Mouse (Mus musculus): ENCODE measurements around the gene Ndufs7. TPM values are rescaled to one million over a fixed set of nuclear protein-coding genes. Genes with fewer than 3 reads are reported as not detected.
"Not testable (repeated sequence)": the region's sequence is repeated elsewhere in the genome, so short reads cannot be mapped to it uniquely, and the experiment has no call there.

The Ndufs7 gene
- total RNA-seq, 2 experiments from 2014 or later, result 516 to 553 TPM

GRCm38 (mm10) chr10:80238306-80238705 is 10.6 kb upstream of the Ndufs7 start:
- intact Hi-C loops (cut with DNase I), result no loop called here
- DNase-seq, result no peak

DNA sequence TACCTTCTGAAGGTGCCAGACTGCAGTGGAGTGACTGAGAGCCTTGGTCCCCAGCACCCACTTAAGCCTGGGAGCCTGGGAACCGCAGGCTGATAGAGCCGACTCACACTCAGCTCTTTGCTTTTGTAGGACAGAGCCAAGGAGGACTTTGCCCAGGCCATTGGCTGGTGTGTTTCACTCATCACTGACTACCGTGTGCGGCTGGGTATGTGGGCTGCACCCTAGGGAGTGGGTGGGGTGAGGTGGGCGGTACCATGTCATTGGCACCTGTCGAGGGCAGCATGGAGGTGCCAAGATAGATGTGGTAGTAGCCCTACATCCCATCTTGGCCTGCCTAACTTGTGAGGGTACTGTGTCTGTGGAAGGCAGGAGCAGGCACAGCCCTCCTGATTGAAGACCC is 9.1 kb upstream of the Ndufs7 start:
- DNase-seq, result no peak
- intact Hi-C loops (cut with DNase I), result no loop called here

DNA sequence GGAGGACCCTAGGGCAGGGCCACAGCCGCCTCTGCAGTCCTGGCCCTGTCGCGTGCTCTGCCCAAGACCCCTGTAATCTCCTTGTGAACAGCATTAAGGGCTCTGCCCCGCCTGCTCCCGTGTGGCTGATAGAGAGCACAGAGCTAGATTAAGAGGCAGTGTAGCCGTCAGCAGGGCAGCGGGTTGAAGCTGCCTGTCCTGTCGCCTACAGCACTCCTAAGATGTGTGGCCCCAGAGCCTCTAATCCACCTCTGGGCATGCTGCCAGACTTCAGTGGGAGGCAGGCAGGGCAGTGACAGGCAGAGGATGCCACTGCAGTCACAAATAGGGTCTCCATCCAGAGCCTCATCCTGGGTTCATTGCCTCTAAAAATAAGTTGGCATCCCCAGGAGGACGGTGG is 6.8 kb upstream of the Ndufs7 start:
- intact Hi-C loops (cut with DNase I), result no loop called here
- DNase-seq, result no peak

GRCm38 (mm10) chr10:80242607-80243006 is 6.3 kb upstream of the Ndufs7 start:
- DNase-seq, result no peak
- intact Hi-C loops (cut with DNase I), result no loop called here

GRCm38 (mm10) chr10:80244791-80245399 is 4.0 kb upstream of the Ndufs7 start:
- no peak for DNase-seq

GRCm38 (mm10) chr10:80245600-80245999 is 3.3 kb upstream of the Ndufs7 start:
- peak; percentile 46 to 76 for DNase-seq
- intact Hi-C loops (cut with DNase I), result loop anchor here (1.0 kb wide), 2 partner anchors 46 to 70 kb away; no protein-coding TSS in a partner anchor

More at GRCm38 (mm10) chr10:80244791-80245399, 4.0 kb upstream of the Ndufs7 start:
- intact Hi-C loops (cut with DNase I), result loop anchor here (1.0 kb wide), 2 partner anchors 46 to 70 kb away; no protein-coding TSS in a partner anchor

DNA sequence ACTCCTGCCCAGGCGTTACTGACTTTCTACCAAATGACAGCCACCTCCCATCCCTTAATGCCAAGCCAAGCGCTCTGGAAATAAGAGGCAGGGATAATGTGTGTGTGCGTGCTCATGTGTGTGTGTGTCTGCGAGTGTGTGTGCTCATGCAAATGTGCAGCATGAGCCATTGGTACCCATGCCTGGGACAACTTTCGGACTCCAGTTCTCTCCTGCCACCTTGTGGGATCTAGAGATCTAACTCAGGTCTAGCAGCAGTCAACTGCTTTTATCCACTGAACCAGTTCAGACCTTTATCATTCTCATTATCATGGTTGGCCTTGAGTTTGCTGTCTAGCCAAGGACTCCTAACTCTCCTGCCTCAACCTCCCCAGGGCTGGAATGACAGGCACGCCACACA is 1.1 kb upstream of the Ndufs7 start:
- DNase-seq, result no peak
- intact Hi-C loops (cut with DNase I), result no loop called here

DNA sequence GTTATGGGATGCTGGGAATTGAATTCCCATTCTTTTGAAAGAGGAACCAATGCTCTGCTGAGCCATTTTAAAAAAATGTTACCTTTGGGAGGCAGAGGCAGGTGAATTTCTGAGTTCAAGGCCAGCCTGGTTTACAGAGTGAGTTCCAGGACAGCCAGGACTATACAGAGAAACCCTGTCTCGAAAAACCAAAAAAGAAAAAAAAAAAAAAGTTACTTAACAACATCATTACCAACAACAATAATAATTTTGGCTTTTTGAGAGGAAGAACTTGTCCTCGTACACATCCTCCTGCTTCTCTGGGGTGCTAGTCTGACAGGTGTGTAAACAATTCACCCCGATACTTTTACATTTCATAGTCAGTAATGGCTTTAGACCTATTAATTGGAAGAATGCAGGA is 484 bp upstream of the Ndufs7 start:
- DNase-seq; intact Hi-C loops (cut with DNase I): not testable (repeated sequence)

DNA sequence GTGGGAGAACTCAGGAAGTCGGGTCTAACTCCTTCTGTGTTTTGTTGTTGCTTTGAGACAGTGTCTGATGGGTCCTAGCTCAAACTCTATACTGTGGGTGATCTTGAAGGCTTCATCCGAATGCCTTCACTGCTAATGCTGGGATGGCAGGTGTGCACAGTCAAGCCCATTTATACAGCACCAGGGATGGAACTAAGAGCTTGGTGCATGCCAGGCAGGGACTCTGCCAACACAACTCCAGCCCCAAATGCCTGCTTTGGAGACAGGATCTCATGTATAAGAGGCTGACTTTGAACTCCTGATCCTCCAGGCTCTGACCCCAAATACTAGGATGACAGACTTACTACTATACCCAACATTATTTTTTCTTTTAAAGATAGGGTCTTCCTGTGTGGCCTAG is 1.1 kb downstream of the Ndufs7 start:
- intact Hi-C loops (cut with DNase I), result no loop called here
- DNase-seq, result no peak

GRCm38 (mm10) chr10:80250573-80250972 is 1.7 kb downstream of the Ndufs7 start:
- DNase-seq, result no peak
- intact Hi-C loops (cut with DNase I), result no loop called here

- intact Hi-C loops (cut with DNase I), result no loop called here
- no peak for DNase-seq
These were observed 3.1 kb downstream of the Ndufs7 start for GRCm38 (mm10) chr10:80252011-80252410.

- no peak for DNase-seq
- intact Hi-C loops (cut with DNase I), result no loop called here
These were observed 3.8 kb downstream of the Ndufs7 start for GRCm38 (mm10) chr10:80252493-80253274.

- intact Hi-C loops (cut with DNase I), result no loop called here
- no peak for DNase-seq
These were observed 4.6 kb downstream of the Ndufs7 start for GRCm38 (mm10) chr10:80253551-80253950.

DNA sequence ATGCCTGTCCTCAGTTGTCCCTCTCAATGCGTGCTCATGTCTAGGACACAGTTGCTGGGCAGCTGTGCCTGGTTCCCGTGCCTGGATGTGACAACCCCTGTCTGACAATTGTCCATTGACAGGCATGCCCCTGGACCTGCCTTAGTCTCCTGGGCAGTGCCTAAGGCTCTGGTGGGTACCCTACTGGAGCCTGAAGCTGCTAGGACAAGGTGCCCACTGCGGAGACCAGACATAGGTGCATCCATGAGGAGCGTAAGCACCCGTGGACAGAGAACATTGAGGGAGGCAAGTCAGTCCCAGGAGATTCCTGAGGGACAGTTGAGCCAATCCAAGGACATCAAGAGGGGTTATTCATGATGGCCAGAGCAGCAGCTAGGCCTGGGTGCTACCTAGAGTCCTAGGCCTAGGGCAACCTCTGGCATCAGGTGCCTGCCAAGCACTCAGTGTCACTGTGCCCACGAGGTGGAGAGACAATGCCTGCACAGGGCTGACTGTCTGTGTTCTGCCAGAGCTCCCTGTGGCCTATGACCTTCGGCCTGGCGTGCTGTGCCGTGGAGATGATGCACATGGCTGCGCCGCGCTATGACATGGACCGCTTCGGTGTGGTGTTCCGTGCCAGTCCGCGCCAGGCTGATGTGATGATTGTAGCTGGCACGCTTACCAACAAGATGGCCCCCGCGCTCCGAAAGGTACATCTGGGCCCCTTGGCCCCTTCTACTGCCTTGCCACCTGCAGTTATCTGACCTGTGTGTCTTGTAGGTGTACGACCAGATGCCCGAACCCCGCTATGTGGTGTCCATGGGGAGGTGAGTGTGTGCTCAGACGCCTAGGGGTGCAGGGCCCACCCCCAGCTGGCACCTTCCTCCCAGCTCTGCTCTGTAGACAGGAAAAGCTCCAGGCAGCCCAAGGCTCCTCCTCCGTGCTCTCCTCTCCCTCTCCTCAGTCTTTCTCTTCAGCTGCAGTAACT is 5.7 kb downstream of the Ndufs7 start:
- no peak for DNase-seq
- intact Hi-C loops (cut with DNase I), result no loop called here

GRCm38 (mm10) chr10:80255881-80256535 is 7.1 kb downstream of the Ndufs7 start:
- intact Hi-C loops (cut with DNase I), result no loop called here
- DNase-seq, result no peak

GRCm38 (mm10) chr10:80257936-80258335 is 9.0 kb downstream of the Ndufs7 start:
- intact Hi-C loops (cut with DNase I), result no loop called here

GRCm38 (mm10) chr10:80258752-80259462 is 10.0 kb downstream of the Ndufs7 start:
- no peak for DNase-seq
- intact Hi-C loops (cut with DNase I), result no loop called here

More at GRCm38 (mm10) chr10:80257936-80258335, 9.0 kb downstream of the Ndufs7 start:
- DNase-seq, result no peak

GRCm38 (mm10) chr10:80259463-80259805 is 10.5 kb downstream of the Ndufs7 start:
- DNase-seq, result no peak
- intact Hi-C loops (cut with DNase I), result no loop called here

DNA sequence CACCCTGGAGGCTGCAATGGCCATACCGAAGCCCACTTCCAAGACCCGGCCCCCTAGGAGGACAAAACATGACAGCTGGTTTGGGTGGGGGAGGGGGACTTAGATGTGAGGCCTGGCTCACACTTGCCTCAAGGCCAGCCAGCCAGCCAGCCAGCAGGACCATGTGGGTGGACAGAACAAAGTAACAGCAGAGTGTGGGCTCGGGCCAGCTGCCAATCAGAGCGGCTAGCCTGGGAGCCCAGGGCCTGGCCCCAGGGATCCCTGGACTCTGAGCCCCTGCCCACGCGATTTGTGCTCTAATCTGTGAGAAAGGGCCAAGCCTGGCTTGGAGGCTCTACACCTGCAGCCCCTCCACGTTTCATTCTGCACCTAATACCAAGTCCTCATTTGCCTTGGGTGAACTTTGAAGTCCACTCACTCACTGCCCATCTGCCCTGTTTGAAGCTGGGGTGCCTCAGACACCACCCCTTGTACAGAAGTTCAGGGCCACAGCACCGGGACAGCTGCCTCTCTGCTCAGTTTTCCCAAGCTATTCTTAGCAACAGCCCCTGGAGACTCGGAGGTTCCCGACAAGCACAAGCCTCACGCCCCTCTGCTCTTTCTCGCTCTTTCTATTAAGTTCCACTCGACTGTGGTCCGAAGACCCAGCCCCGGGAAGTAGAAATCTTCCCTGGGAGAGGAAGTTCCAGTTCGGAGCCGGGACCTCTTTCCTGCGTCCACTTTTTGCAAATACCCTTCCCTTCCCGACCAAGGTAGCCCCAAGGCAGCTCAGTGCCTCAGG is 11.1 kb downstream of the Ndufs7 start:
- intact Hi-C loops (cut with DNase I), result no loop called here
- peak; percentile 45 to 55 for DNase-seq
